Mouse (Mus musculus): Measurements from ENCODE around the gene Bcas1.

GRCm38 (mm10) chr2:170469616-170470308, 42.1 kb upstream of the Bcas1 start:
- TF ChIP-seq CTCF (IDR thresholded peaks at IDR 0.05; ENCODE audit: low read depth) (no peak), EP300 (optimal IDR thresholded peaks at IDR 0.05) (no peak)
